Mouse (Mus musculus) lung, adult 2 months (tissue): ENCODE results near the gene Gm10112. TPM values are rescaled to one million over a fixed set of nuclear protein-coding genes. Genes with fewer than 3 reads are reported as not detected.

Experiments
- DNase-seq: peaks from one replicate; pipeline ENCODE4 v3.0.0; 2022
- H3K4me1 ChIP-seq: fragments of 200-500 bp; 2 replicates; pipeline ENCODE4 v1.6.1; 2011; ENCODE audit warnings: low read length; ENCODE audit not compliant: control insufficient read depth, insufficient read depth
- H3K4me3 ChIP-seq: fragments of 200-500 bp; replicated peaks from 2 replicates; pipeline ENCODE3; 2011; ENCODE audit warnings: low read depth, mild to moderate bottlenecking, control low read depth, low read length; ENCODE audit errors: extremely low read depth
- CTCF ChIP-seq: fragments of 200-500 bp; IDR thresholded peaks from 2 replicates; pipeline ENCODE4 v1.5.1; 2011; ENCODE audit warnings: mild to moderate bottlenecking, low read length, control low read depth; ENCODE audit not compliant: insufficient read depth
- POLR2A ChIP-seq: fragments of 200-500 bp; IDR thresholded peaks from 2 replicates; pipeline ENCODE4 v1.6.1; 2011; ENCODE audit warnings: low read depth, mild to moderate bottlenecking, control low read depth, low read length, borderline replicate concordance; ENCODE audit errors: extremely low read depth
- WGBS: fragments of 180-500 bp; shearing (Covaris S2); methylation state at CpG from one replicate; pipeline ENCODE4 v1.1.7; 2018; 5-methylcytosine and 5-hydroxymethylcytosine counted together
- polyA plus RNA-seq: library from polyadenylated mRNA; depleted of rRNA; stranded (reverse); fragments of >200 nt; gene quantifications from 2 replicates; pipeline ENCODE4 v1.2.3, GENCODE M21; 2012; rRNA removed

Gm10112 gene
- not detected in 2 replicates for polyA plus RNA-seq

DNA sequence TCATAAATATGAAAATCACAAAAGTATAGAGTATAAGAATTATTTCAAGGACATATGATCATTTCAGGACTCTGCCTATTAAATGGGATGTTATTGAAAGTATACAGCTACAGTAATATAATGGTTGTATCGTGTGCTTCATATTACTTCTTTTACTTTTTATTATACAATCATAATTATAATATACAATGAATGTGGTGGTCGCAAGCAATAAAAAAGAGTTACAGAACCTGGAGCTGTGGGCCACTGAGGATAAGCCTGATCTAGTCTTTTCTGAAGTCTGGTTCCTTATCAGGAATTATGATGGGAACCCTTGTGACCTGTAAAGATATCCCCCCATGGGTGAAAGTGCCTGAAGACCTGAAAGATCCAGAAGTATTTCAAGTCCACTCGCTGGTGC, at the start of gene Gm10112:
Gm10112 (plus strand) TSS at position 301 of the 400 bp plus-strand sequence.
- 82% methylated on average over 3 of the region's 3 CpGs for WGBS
- no peak for DNase-seq
- TF ChIP-seq CTCF (no peak), POLR2A (no peak)
- no peaks in the 10 kb centered on the region for H3K4me1 ChIP-seq
- H3K4me3 ChIP-seq, result no peak within 1 kb of the TSS

GRCm38 (mm10) chrX:111189574-111189973, 21.4 kb downstream of the Gm10112 start:
- WGBS, result 33% methylated on average over 1 of the region's 1 CpGs
- TF ChIP-seq CTCF, result no peak
- no peak for TF ChIP-seq POLR2A
- no peak for DNase-seq
- H3K4me1 ChIP-seq, result no peaks in the 10 kb centered on the region
- H3K4me3 ChIP-seq, result no peak overlapping the region

- DNase-seq, result no peak
- WGBS, result 2% methylated on average over 2 of the region's 2 CpGs
- H3K4me3 ChIP-seq, result no peak overlapping the region
- no peak for TF ChIP-seq POLR2A
- TF ChIP-seq CTCF, result no peak
- H3K4me1 ChIP-seq, result no peaks in the 10 kb centered on the region
Observed at GRCm38 (mm10) chrX:111196376-111196775, 28.2 kb downstream of the Gm10112 start.

- H3K4me1 ChIP-seq, result no peaks in the 10 kb centered on the region
- H3K4me3 ChIP-seq, result no peak overlapping the region
- TF ChIP-seq CTCF, result no peak
- WGBS, result 20% methylated on average over 5 of the region's 5 CpGs
- DNase-seq, result no peak
Observed at GRCm38 (mm10) chrX:111210225-111210624, 42.1 kb downstream of the Gm10112 start.

Other genes with a start within 250 kb of the Gm10112 start
- not detected in 2 replicates for gene Cylc1, start 57.9 kb upstream of the Gm10112 start, polyA plus RNA-seq